Mouse (Mus musculus) frontal cortex, postnatal 14 days (tissue): ENCODE measurements around the gene Top1.

Source experiments
- DNase-seq, 2 experiments: peaks; one replicate each; pipeline ENCODE4 v3.0.0; 2022; ENCODE audit warnings: low spot score in 2 of 2

Gene Top1

DNA sequence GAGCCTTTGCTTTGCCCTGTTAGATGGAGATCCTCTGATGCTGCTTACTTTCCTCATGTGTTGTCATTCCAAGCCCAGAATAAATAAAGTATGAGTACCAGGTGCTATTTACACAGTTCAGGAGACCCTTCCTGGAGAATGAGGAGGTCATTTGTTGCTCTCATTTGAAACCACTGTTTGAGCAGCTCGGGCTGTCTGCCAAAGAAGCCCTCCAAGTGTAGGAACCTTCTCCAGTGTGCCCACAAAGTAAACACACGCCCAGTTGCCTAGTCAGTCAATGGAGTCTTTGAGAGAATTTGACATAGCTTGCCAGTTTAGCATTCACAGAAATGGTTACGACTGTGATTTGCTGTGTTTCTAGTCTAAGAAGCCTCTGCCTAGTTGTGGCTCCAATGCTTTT is 73.1 kb downstream of the Top1 start:
- no peak for DNase-seq

- DNase-seq: no peak
Measured at GRCm38 (mm10) chr2:160722714-160723113, 77.0 kb downstream of the Top1 start.

- peak in 1 of 2 experiments; percentile 2 for DNase-seq
Measured at GRCm38 (mm10) chr2:160723613-160724375, 78.1 kb downstream of the Top1 start.

GRCm38 (mm10) chr2:160724536-160724935 is 78.8 kb downstream of the Top1 start:
- DNase-seq: peak in 1 of 2 experiments; percentile 2

DNA sequence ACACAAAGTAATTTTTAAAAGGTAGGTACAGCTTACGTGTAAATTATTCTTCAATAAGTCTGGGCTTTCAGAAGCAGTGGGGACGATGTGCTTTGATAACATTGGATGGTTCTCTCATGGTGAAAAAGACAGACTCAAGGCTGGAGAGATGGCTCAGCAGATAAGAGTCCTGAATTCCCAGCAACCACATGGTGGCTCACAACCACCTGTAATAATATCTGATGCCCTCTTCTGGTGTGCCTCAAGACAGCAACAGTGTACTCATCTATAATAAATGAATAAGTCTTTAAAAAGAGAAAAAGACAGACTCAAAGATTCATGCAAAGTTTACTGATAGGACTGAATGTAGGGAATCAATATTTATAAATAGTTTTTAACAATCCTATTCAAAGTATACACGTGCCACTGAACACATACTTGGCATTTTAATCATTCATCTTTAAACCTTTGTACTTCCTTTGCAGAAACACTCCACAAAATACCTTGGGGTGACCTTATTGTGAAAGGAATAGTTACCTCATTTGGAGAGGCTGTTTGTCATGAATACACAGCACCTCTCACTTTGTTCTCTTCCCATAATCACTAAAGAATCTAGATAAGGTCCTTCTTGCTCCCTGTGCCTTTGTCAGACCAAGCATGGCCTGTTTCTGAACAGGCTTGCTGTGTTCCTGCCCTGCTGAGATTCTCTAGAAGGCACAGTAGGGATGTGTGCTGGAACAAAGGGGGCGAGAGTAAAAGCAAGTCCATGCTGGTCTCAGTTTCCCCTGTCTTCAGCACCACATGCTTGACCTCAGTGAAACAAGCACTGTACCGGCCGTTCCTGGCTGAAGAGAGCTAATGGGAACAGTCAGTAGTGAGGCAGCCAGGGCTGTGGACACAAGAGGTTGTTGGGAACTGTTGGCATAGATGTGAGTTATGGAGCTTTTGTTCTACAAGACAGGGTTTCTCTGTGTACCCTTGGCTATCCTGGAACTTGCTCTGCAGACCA is 80.5 kb downstream of the Top1 start:
- DNase-seq: no peak

DNA sequence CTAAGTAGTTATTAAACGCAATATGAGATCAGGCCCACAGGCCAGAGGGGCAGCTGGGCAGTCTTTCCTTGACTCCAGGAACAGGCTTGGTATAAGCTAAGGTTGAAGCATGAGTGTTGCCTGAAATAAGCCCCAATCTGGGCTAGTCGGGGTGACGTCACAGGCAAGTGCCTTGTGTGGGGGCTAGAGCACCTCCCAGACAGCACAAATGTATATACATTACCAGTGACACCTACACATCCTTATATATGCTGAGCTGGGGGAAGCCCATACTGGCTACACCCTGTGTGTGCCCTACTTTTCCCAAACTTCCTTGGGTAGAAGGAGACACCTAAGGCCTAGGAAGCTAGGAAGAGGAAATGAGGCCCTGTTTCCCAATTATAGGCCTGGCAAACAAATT is 83.3 kb downstream of the Top1 start:
- DNase-seq: peak; percentile 30 to 39

- no peak for DNase-seq
Measured at GRCm38 (mm10) chr2:160729436-160729835, 83.7 kb downstream of the Top1 start.

DNA sequence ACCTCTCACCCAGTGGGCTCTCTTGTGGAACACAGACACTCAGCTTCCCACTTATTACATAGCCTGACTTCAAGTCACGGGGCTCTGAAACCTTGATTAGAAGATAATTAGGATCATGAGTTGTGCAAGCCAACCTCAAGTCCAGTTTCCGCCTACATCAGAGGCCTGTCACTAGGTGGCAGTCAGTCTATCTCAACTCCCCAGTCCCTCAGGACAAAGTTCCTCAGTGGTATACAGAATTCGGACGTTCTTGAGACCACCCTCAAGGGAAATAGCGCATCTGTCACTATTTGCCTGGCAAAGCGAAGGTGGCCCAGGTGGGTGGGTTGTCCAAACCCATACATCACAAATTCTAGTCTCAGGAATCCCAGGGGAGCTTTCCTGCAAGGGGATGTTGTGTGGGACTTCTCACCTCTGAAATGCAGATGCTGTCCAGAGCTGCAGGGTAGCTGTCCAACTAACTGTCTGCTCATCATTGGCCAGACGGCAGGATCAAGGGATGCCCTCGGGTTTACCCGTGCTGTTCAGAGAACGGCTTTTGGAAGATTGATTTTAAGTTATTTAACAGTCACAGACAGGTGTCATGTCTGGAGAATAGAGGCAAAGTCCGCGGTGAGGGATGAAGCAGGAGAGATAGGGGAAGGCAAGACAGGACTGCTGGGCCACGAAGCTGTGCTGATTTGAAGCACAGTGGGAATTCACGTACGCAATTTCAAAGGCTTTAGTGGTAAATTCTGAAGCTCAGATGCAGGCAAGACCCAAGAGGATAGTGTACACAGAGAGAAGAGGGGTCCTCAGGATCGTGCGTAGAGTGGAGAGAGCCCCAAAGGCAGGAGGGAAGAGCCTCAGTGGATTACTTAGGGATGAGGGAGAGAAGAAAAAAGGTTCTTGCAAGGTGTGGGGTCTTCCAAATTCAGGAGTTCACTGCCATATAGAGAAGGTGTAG is 84.4 kb downstream of the Top1 start:
- DNase-seq: peak in 1 of 2 experiments; percentile 6

DNA sequence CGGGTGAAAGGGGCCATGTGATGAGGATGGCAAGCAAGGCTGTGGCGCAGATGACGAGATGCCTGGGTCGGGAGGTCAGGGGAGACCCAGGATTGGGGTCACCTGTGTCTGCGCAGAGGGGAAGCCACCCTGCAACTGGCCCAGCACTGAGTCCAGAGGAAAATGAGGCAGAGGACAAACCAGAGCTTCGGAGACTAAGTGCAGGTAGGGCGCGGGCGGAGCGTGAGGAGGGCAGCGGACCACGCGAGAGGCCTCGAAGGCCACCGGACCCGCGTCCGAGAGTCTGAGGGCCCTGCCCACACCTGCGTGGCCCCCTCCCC is 85.1 kb downstream of the Top1 start:
- DNase-seq: no peak

DNA sequence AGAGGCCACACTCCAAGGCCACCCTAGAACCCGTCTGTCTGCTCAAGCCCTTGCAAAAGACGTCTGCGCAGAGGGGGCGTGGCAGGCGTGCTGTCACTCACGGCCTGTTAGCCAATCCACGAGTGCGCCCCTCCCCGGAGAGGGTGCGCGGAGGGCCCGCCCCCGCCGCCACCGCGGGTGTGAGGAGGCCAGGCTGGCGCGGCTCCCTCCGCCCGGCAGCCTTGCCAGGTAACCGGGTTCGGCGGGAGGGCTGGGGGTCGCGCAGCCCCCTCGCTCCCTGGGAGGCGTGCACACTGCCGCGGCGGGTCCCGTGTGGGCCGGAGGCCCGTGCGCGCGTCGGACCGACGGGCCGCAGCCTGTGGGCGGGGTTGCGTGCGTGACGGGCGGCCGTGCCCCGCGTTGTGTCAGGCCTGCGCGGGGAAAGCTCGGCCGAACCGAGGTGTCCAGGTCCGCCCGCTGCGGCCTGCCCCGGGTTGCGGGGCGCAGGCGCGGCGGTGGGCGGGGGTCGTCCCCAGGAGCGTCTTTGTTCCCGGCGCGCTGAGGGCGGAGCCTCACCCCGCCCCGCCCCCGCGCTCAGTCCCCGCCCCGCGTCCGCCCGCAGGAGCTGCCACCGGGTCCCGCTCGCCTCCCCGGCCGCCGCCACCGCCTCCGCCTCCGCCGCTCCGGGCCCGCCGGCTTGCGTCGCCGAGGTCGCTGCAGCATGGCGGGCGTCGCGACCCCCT is 85.6 kb downstream of the Top1 start, which contains the start of gene Plcg1:
TSS of gene Plcg1 (plus strand) at position 184 of the 722 bp plus-strand sequence.
- DNase-seq: peak; percentile 88 to 92

DNA sequence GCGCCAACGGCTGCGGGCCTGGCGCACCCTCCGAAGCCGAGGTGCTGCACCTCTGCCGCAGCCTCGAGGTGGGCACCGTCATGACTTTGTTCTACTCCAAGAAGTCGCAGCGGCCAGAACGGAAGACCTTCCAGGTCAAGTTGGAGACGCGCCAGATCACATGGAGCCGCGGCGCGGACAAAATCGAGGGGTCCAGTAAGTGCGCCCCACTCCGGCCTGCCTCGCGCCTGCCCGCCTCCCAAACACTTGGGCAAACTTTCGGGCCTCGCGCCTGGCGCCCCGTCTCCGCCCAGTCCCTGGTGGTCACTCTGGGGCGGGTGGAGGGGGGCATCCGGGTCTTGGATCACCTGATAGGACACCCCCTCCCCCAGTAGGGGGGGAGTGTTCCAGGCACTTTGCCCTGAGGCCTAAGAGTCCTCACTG is 86.2 kb downstream of the Top1 start:
- DNase-seq: peak; percentile 60 to 62

GRCm38 (mm10) chr2:160732420-160732995 is 86.8 kb downstream of the Top1 start:
- DNase-seq: no peak

- no peak for DNase-seq
Measured at GRCm38 (mm10) chr2:160733131-160733531, 87.4 kb downstream of the Top1 start.

GRCm38 (mm10) chr2:160734331-160734730 is 88.6 kb downstream of the Top1 start:
- no peak for DNase-seq

DNA sequence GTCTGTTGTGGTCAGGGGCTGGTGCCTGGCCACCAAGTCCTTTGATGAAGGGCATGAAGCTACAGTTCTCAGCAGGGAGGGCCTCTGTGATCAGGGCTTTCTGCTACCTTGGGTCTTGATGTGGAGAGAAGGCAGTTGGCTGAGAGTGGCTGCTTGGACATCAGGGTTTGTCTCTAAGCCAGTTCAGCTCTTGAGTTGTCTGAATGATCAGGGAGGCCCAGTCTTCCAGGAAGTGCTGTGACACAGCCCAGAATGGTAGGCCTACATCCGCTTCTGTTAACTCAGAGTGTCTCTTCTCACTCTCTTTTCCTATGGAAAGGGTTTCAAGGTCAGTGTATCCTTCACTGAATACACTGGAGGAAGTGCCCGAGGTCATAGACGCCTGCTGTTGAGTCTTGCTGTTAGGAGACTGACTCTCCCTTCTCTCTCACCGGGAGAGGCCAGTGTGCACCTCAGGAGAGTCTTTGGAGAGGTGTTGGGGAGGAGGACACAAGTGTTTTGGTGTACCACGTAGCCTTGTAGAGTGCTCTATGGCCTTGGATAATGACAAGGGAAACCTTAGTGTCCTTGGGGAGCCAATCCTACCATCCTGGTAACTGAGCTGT is 90.1 kb downstream of the Top1 start:
- no peak for DNase-seq

- no peak for DNase-seq
Measured at GRCm38 (mm10) chr2:160736466-160736865, 90.8 kb downstream of the Top1 start.

DNA sequence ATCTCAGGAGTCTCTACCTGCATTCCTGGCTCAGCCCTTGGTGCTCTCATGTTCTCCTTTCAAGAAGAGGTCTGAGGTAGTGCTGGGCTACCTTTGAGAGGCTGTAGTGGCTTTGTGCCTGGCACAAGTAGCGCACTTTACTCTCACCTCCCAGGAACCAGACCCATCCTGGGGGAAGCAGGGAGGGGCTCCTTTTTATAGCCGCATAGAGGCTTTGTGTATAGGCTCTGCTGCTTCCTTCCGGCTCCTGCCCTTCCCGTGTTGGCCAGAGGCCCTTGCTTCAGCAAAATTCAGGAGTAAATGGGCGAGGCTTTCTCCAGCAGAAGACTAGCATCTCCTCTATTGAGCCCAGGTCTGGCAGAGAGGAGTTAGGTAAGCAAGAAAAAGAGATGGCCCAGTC is 92.7 kb downstream of the Top1 start:
- DNase-seq: no peak

DNA sequence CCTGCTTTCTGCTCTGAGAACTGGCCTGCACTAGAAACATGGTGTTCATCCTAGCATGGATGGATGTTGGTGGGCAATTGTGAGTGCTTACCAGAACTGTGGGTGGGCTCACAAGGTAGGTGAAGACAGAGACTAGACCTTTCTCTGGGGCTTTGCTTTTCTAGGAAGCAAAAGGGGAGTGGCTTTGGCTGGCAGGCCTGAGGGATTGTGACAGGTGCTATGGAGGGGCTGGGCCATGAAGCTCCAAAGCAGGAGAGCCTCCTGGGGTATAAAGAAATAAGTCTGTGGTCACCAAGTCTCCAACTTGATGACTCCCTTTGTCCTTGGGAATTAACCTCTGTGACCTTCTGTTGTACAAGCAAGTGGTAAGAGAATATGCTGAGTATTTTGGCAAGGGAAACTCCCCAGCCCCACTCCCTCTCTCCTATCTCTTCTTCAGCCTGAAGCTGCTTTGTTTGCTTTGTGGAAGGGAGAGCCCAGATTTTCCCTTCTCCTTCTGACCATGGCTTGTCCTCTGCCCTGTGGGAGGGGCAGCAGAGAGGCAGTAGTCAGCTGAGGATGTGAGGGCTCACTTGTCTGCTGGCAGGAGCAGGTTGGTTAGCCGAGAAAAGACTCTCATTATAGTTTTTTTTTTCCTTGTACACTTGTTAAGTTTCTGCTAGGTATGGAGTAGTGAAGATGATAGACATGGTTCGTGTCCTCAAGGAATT is 94.1 kb downstream of the Top1 start:
- DNase-seq: no peak

DNA sequence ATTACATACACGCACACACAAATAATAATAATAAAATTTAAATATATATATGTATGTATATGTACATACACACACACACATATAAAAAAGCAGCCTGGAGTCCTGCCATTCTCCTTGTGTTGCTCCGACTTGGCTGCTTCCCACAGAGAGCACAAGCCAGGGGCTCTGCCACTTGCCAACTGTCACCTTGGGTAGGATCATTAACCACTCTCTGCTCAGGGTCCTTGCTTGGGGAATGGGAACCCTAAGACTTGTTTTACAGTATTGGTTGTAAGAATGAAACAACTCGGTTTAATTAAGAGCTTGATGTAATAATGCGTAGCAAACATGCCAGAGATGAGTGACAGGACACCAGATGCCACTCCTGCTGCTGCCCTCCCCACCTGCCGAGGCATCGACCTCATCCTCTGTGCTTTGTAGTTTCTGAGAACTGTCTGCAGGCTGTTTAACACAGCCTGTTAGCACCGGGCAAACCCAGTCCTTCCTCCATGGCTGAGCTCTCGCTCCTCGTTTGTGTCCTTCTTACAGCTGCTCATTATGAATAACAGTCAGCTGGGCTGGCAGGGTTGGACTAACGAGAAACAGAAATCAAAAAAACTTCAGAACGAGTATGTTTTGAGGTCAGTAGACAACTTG is 95.0 kb downstream of the Top1 start:
- no peak for DNase-seq
